Mouse (Mus musculus) MEL (cell line): ENCODE results near the gene Il17f.
"Not testable (repeated sequence)": the region's sequence is repeated elsewhere in the genome, so short reads cannot be mapped to it uniquely, and the experiment has no call there.

Experiments
- CTCF ChIP-seq, 3 experiments: IDR thresholded peaks in 2 of 3; conservative IDR thresholded peaks in 1 of 3; 2 replicates each; pipeline ENCODE4 v1.5.1; 2011 to 2012; ENCODE audit warnings: low read length in 3 of 3, low read depth in 2 of 3, mild to moderate bottlenecking in 2 of 3, improper control_type of control experiment in 1 of 3, inconsistent platforms in 1 of 3, mixed read lengths in 1 of 3, moderate library complexity in 1 of 3; ENCODE audit not compliant: control insufficient read depth in 1 of 3, insufficient read depth in 1 of 3, poor library complexity in 1 of 3, severe bottlenecking in 1 of 3
- ELF1 ChIP-seq: IDR thresholded peaks from 2 replicates; pipeline ENCODE4 v1.6.1; 2014; ENCODE audit warnings: low read depth, mild to moderate bottlenecking, inconsistent platforms, low read length, improper control_type of control experiment, moderate library complexity
- MAFK ChIP-seq: IDR thresholded peaks from 2 replicates; pipeline ENCODE4 v1.6.1; 2011; ENCODE audit warnings: low read depth, mild to moderate bottlenecking, low read length, improper control_type of control experiment, borderline replicate concordance
- MEF2A ChIP-seq: IDR thresholded peaks from 2 replicates; pipeline ENCODE4 v1.6.1; 2014; ENCODE audit warnings: low read depth, mild to moderate bottlenecking, inconsistent platforms, low read length, improper control_type of control experiment; ENCODE audit not compliant: poor library complexity, insufficient replicate concordance, severe bottlenecking; ENCODE audit errors: extremely low read depth
- MYC ChIP-seq: IDR thresholded peaks from 2 replicates; pipeline ENCODE4 v1.6.1; 2011; ENCODE audit warnings: low read depth, mild to moderate bottlenecking, low read length, improper control_type of control experiment, moderate library complexity
- POLR2A ChIP-seq, 2 experiments: IDR thresholded peaks; 2 replicates each; pipeline ENCODE4 v1.6.1; 2011 to 2012; ENCODE audit warnings: low read length in 2 of 2, mild to moderate bottlenecking in 2 of 2, control low read depth in 1 of 2, improper control_type of control experiment in 1 of 2, low read depth in 1 of 2, moderate library complexity in 1 of 2; ENCODE audit not compliant: control insufficient read depth in 1 of 2, insufficient read depth in 1 of 2, poor library complexity in 1 of 2
- POLR2AphosphoS5 ChIP-seq: IDR thresholded peaks from 2 replicates; pipeline ENCODE4 v1.6.1; 2012; ENCODE audit warnings: low read depth, borderline replicate concordance, mild to moderate bottlenecking, inconsistent platforms, low read length, moderate library complexity, mixed read lengths
- SIN3A ChIP-seq: IDR thresholded peaks from 2 replicates; pipeline ENCODE4 v1.6.1; 2012; ENCODE audit warnings: low read length, improper control_type of control experiment, inconsistent platforms
- TAL1 ChIP-seq: IDR thresholded peaks from 2 replicates; pipeline ENCODE4 v1.6.1; 2012; ENCODE audit warnings: mild to moderate bottlenecking, inconsistent platforms, low read length, moderate library complexity, mixed read lengths
- USF2 ChIP-seq, 2 experiments: IDR thresholded peaks; 2 replicates each; pipeline ENCODE4 v1.6.1; 2011 to 2012; ENCODE audit warnings: improper control_type of control experiment in 2 of 2, low read length in 2 of 2, borderline replicate concordance in 1 of 2, inconsistent platforms in 1 of 2, low read depth in 1 of 2, mild to moderate bottlenecking in 1 of 2; ENCODE audit not compliant: insufficient read depth in 1 of 2
- ZC3H11A ChIP-seq: IDR thresholded peaks from 2 replicates; pipeline ENCODE4 v1.6.1; 2012; ENCODE audit warnings: low read depth, mild to moderate bottlenecking, inconsistent platforms, low read length, improper control_type of control experiment

DNA sequence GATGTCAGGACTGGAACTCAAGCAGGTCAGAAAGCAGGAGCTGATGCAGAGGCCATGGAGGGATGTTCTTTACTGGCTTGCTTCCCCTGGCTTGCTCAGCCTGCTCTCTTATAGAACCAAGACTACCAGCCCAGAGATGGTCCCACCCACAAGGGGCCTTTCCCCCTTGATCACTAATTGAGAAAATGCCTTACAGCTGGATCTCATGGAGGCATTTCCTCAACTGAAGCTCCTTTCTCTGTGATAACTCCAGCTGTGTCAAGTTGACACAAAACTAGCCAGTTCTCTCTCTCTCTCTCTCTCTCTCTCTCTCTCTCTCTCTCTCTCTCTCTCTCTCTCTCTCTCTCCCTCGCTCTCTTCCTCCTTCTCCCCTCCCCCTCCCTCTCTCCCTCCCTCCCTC lies at the start of gene Il17f:
- TF ChIP-seq MEF2A; POLR2A (IDR thresholded peaks at IDR 0.05; ENCODE audit: control insufficient read depth in 1 of 2, insufficient read depth in 1 of 2, low read depth in 1 of 2, low read length in 2 of 2, poor library complexity in 1 of 2); CTCF (IDR thresholded peaks at IDR 0.05 in 2 of 3, conservative IDR thresholded peaks at IDR 0.05 in 1 of 3; ENCODE audit: control insufficient read depth in 1 of 3, insufficient read depth in 1 of 3, low read depth in 2 of 3, low read length in 3 of 3, poor library complexity in 1 of 3, severe bottlenecking in 1 of 3); ELF1; TAL1; SIN3A; MAFK; MYC; USF2 (IDR thresholded peaks at IDR 0.05; ENCODE audit: borderline replicate concordance in 1 of 2, insufficient read depth in 1 of 2, low read depth in 1 of 2, low read length in 2 of 2); POLR2AphosphoS5; ZC3H11A: not testable (repeated sequence)
